Mouse (Mus musculus): ENCODE results near the gene Paqr8.
"Not testable (repeated sequence)": the region's sequence is repeated elsewhere in the genome, so short reads cannot be mapped to it uniquely, and the experiment has no call there.

The Paqr8 gene

GRCm38 (mm10) chr1:20912115-20912514, 21.7 kb downstream of the Paqr8 start:
- in situ Hi-C loops (cut with MboI, MseI), result no loop called here

GRCm38 (mm10) chr1:20912527-20913171, 22.2 kb downstream of the Paqr8 start:
- in situ Hi-C loops (cut with MboI, MseI), result no loop called here

- in situ Hi-C loops (cut with MboI, MseI), result no loop called here
These were observed 24.4 kb downstream of the Paqr8 start for GRCm38 (mm10) chr1:20914769-20915168.

DNA sequence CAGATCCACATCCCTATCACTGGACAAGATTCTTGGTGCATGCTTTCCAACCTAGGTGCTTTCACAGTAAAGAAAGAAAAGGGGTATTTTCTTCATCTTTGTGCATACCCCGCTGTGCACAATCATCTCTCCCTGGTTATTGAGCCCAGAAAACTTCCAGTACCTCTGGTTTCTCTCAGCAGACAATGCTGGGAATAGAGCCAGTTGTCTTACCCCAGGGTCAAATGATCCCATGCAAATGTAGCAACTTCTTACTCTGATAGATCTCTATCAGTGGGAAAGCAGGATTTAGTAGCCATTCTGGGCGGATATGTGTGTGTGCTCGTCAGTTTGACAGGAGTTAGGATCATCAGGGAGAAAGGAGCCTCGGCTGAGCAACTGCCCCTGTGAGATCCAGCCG, 25.2 kb downstream of the Paqr8 start:
- in situ Hi-C loops (cut with MboI, MseI), result no loop called here

GRCm38 (mm10) chr1:20917496-20918050, 27.2 kb downstream of the Paqr8 start:
- in situ Hi-C loops (cut with MboI, MseI), result no loop called here

DNA sequence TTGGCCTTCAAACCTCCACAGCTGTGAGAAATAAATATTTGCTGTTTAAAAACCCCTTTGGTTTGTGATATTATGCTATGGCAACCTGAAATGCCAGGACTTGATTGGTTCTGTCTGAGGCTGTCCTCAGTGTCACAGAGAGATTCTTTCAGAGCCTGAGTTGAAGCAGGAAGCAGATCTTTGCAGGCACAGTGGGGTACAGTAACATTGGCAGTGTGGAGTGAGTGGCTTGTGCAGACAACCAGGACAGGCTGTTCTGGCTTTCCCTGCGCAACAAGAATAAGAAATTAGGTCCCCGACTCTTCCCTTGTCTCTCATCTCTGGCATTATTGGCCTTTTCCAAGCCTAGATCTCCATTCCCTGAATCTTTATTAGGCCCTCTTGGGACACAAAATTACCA, 29.3 kb downstream of the Paqr8 start:
- in situ Hi-C loops (cut with MboI, MseI), result no loop called here

DNA sequence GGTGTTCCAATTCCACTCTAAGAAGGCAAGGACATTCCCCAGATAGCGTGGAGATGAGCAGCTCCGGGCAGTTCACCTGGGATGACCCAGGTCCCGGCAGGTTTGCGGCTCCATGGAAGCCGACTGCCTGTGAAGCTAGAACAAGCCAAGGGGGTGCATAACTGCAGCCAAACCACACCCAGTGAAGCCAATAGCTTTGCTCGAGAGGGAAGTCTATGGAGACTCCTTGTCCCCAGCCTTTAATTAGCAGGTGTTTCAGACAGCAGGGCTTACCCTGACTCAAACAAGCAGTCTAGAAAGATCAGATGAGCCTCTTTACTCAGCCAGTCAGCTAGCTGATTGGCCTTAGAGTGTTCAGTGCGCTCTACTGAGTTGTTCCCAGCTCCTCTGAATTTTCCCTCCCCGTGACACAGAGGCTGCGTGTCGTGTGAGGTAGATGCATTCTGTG, 30.7 kb downstream of the Paqr8 start:
- in situ Hi-C loops (cut with MboI, MseI), result no loop called here

DNA sequence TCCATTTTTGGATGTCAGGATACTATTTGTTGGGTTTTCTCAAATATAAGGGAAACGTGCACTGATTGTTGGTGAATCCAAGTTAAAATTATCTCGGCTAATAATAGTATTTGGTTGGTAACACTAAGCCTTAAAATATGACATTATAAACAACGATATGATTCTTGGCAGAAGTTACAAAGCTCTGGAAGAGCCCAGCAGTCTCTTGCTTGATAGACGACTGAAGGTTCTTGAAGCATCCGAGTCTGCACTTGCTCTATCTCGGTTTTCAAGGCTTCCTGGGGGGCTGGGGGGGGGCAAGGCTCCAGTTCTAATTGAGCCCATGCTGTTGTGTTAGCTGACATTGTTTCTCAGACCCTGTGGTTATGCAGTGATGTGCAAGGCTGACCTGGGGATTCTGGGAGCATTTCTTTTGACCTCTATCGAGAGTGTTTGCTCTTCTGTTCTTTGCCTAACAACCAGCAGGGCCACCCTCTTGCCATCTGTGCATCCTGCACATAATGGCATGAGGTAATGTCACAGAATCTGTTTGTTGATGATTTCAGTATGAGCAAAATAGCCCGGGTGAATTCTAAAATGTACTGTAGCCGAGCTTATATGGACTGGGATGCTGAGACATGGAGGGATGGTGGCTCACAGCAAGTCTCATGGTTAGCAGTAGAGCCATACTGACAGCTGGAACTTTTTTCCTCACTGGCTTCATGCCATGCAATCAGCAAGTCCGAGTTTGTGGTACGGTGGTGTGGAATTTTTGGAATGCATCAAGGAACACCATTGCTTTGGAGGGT, 32.4 kb downstream of the Paqr8 start:
- in situ Hi-C loops (cut with MboI, MseI), result no loop called here

DNA sequence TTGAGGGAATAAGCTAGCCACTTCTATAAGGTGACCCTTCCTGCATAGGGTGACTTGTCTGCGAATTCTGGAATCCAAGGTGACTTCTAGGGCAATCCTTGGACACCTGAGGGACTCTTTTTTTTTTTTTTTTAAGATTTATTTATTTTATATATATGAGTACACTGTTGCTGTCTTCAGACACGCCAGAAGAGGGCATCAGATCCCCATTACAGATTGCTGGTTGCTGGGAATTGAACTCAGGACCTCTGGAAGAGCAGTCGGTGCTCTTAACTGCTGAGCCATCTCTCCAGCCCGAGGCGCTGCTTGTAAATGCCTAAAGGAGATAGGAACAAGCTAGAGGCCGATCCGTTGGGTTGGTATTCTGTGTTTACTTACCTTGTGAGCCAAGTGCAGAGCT, 34.9 kb downstream of the Paqr8 start:
- in situ Hi-C loops (cut with MboI, MseI), result not testable (repeated sequence)

GRCm38 (mm10) chr1:20925926-20926325, 35.5 kb downstream of the Paqr8 start:
- in situ Hi-C loops (cut with MboI, MseI), result no loop called here

DNA sequence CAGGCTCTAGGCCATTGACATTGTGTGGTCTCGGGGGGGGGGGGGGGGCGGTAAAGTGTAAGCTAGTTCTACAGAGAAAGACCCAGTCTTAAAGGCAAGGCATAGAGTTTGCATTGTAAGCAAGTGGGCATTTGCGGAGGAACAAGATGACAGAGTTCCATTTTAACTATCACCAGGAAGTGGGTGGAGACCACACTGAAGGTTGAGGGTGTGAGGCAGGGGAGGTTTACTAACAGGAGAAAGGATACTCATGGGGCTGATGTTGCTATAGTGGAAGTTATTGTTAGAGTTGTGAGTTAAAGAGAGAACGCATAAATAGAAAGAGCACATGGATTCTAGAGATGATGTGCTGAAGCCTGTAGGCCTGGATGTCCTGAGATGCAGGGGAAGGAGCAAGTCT, 36.0 kb downstream of the Paqr8 start:
- in situ Hi-C loops (cut with MboI, MseI), result no loop called here

DNA sequence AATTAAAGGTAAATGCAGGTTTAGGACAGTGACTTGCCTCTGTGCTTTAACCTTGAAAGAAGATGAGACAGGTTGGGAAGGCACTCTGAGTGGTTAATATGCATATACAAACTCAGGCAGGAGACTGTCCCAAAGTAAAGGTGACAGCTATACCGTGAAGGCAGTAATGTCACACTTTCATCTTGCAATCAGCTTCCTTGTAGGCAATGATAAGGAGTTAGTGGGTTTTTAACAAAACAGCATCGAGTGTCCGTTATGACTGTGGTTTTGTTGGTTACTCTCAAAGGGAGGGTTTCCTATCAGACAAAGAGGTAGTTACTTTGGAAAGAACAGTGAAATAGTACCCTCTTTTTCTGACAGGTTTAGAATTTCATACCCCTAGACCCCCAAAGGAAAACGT, 38.1 kb downstream of the Paqr8 start:
- in situ Hi-C loops (cut with MboI, MseI), result no loop called here

DNA sequence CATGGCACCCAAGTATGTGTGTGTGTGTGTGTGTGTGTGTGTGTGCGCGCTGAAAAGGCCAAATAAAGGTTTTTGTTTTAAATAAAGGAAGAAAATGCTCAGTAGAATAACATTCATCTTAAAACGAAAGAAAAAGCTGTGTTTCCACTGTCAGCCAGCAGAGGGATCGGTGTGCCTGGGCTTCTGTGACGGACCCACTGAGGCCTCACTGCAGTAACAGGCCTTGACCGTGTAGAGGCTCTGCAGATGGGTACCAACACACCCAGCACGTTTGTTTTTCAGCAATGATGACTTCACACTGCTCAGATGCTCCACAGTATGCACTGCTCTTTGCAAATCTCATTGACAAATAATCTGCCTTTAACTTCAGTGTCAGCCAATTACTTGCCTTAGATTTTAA, 43.1 kb downstream of the Paqr8 start:
- in situ Hi-C loops (cut with MboI, MseI), result loop anchor here (10.0 kb wide), 2 partner anchors 109 to 141 kb away; partner anchors contain the start of genes Mcm3 and Tram2

- in situ Hi-C loops (cut with MboI, MseI), result loop anchor here (5.0 to 10.0 kb wide), 4 partner anchors 110 to 232 kb away; partner anchors contain the start of genes Mcm3 and Tram2
These were observed 44.7 kb downstream of the Paqr8 start for GRCm38 (mm10) chr1:20935106-20935505.

GRCm38 (mm10) chr1:20939046-20939445, 48.6 kb downstream of the Paqr8 start:
- in situ Hi-C loops (cut with MboI, MseI), result loop anchor here (5.0 to 10.0 kb wide), 4 partner anchors 114 to 228 kb away; partner anchors contain the start of genes Mcm3 and Tram2

DNA sequence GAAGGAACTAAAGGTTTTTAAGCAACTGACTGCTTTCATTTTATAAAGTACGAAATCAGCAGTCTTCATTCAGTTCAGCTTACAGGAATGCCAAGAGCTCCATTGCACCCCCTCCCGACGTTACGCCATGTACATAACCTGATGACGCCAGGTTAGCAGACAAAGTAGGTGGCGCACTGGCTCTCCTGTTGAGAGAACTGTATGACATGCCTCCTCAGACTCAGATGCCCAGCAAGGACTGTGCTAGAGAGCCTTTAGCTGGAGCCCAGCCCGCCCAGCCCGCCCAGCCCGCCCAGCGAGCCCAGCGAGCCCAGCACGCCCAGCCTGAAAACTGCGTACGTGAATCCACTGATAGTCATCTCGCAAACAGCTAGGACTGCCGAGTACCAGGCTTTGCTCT, 49.7 kb downstream of the Paqr8 start:
- in situ Hi-C loops (cut with MboI, MseI), result no loop called here

DNA sequence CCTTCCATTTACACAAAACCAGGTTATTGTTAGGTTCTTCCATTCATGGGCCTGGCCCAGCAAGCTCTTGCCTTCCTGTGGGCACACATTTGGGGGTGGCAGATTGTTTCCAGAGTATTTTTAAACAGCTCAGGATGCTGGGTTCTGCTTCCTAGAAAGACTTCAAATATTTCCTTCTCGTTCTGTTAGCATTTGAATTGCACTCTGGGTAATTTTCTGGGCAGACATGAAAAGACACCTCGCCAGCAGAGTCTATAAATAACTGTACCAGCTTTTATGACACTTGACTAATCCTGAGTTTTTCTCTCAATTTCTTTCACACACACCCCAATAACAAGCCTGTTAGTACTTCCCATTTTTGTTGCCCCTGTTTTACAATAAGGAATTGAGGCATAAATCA, 50.9 kb downstream of the Paqr8 start:
- in situ Hi-C loops (cut with MboI, MseI), result no loop called here

GRCm38 (mm10) chr1:20941857-20942256, 51.5 kb downstream of the Paqr8 start:
- in situ Hi-C loops (cut with MboI, MseI), result no loop called here

- in situ Hi-C loops (cut with MboI, MseI), result no loop called here
These were observed 52.6 kb downstream of the Paqr8 start for GRCm38 (mm10) chr1:20943016-20943415.

DNA sequence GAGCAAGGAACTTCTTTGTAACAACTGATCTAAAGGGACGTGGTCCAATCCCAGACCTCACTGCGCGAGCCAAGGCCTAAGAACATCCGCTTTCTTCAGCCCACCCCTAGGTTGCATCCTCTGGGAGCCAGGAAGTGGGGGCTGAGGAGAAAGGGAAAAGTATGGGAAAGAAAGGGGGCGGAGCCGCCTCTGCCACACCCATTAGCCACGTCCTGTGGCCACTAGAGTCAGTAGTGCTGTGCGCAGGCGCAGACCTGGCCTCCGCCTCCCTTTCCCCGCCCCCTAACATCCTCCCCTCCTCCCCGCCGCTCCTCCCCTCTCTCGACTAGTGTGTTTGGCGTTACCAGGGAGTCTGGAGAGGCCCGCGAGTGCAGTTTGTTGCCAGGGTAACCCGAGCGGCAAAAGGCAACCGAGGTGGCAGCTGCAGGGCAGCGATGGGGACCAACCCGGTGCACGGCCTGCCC, 60.9 kb downstream of the Paqr8 start, which contains the start of gene Efhc1:
Efhc1 (plus strand) TSS at position 327 of the 464 bp plus-strand sequence.
- in situ Hi-C loops (cut with MboI, MseI), result no loop called here

DNA sequence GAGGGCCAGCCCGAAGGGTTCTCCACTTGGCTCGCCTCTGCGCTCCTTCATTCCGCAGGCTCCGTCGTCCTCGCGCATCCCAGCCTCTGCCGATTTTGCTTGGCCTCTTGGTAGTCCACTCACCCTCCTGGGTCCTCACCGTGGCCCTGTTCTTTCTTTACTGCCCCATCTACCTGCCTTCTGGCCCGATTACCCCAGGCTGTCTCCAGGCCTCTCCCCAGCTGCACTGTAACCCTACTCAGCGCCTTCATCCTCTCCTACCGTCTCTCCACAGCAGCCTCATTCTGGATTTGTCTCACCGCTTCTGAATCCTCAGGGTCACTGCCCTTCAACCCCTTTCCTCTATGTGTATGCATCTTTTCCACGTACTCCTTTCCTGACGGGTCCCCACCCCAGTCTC, 61.4 kb downstream of the Paqr8 start:
- in situ Hi-C loops (cut with MboI, MseI), result no loop called here

- in situ Hi-C loops (cut with MboI, MseI), result no loop called here
These were observed 64.5 kb downstream of the Paqr8 start for GRCm38 (mm10) chr1:20954876-20955275.
